Mouse (Mus musculus) stomach, postnatal 0 days (tissue): Measurements from ENCODE around the gene Ubald1.

Experiments used
- CTCF ChIP-seq: IDR thresholded peaks from 2 replicates; pipeline ENCODE4 v1.5.1; 2016; ENCODE audit warnings: antibody characterized with exemption, low read depth, mild to moderate bottlenecking, moderate library complexity
- EP300 ChIP-seq: optimal IDR thresholded peaks from 2 replicates; pipeline ENCODE3; 2016; ENCODE audit warnings: antibody characterized with exemption

GRCm38 (mm10) chr16:4870490-4870889 is 9.6 kb downstream of the Ubald1 start:
- TF ChIP-seq CTCF (no peak), EP300 (no peak)
